Mouse (Mus musculus): Measurements from ENCODE around the gene Rgmb.

Rgmb gene

GRCm38 (mm10) chr17:15774565-15775215 is 56.1 kb downstream of the Rgmb start:
- DNase-seq (ENCODE audit: low spot score): no peak

GRCm38 (mm10) chr17:15773956-15774355 is 56.9 kb downstream of the Rgmb start:
- DNase-seq (ENCODE audit: low spot score): no peak

GRCm38 (mm10) chr17:15769081-15769724 is 61.6 kb downstream of the Rgmb start:
- DNase-seq (ENCODE audit: low spot score): no peak

GRCm38 (mm10) chr17:15761191-15761590 is 69.6 kb downstream of the Rgmb start:
- DNase-seq (ENCODE audit: low spot score): no peak

Data from embryo, embryonic 10.5 days (tissue).